Mouse (Mus musculus) gastrocnemius, postnatal 10 days (tissue): ENCODE results near the gene Nfkbib. TPM values are rescaled to one million over a fixed set of nuclear protein-coding genes. Genes with fewer than 3 reads are reported as not detected.

Experiments used
- DNase-seq: peaks from one replicate; pipeline ENCODE4 v3.0.0; 2021; ENCODE audit warnings: mixed read lengths
- total RNA-seq, 2 experiments: library from RNA; stranded (reverse); gene quantifications; 2 replicates each; pipeline ENCODE4 v1.2.3; 2021

Nfkbib gene
- total RNA-seq, 2 experiments from 2014 or later: 17.4 to 18.2 TPM

- no peak for DNase-seq
These were observed 48.2 kb downstream of the Nfkbib start for GRCm38 (mm10) chr7:28719159-28719558.

- DNase-seq: no peak
These were observed 49.6 kb downstream of the Nfkbib start for GRCm38 (mm10) chr7:28717726-28718125.

GRCm38 (mm10) chr7:28716590-28717281 is 50.6 kb downstream of the Nfkbib start, which contains the start of gene Fbxo17:
TSS of gene Fbxo17 (plus strand) at chr7:28716804.
- peak; percentile 75 for DNase-seq

- DNase-seq: no peak
These were observed 51.7 kb downstream of the Nfkbib start for GRCm38 (mm10) chr7:28715598-28715997.

- no peak for DNase-seq
These were observed 52.6 kb downstream of the Nfkbib start for GRCm38 (mm10) chr7:28714667-28715066.

GRCm38 (mm10) chr7:28710962-28711361 is 56.4 kb downstream of the Nfkbib start:
- DNase-seq: no peak

GRCm38 (mm10) chr7:28709454-28709853 is 57.9 kb downstream of the Nfkbib start:
- DNase-seq: no peak

Other genes starting within 250 kb of the Nfkbib start
- gene Ifnl3, start 244.7 kb downstream of the Nfkbib start, total RNA-seq: not detected
- not detected for gene Sycn, start 226.6 kb downstream of the Nfkbib start, total RNA-seq
- not detected for gene Nccrp1, start 220.3 kb downstream of the Nfkbib start, total RNA-seq
- 10 to 100 TPM; 24.7 to 27.5 TPM for gene Samd4b, start 169.4 kb downstream of the Nfkbib start, total RNA-seq
- gene Pak4, start 169.3 kb downstream of the Nfkbib start, total RNA-seq: 1 to 10 TPM; 5.5 to 7.0 TPM
- not detected for gene Acp7, start 136.2 kb downstream of the Nfkbib start, total RNA-seq
- gene Fbxo27, start 74.7 kb downstream of the Nfkbib start, total RNA-seq: 1 to 10 TPM; 1.1 to 1.7 TPM
- gene Fbxo17, start 50.7 kb downstream of the Nfkbib start, total RNA-seq: 10 to 100 TPM; 12.2 to 13.5 TPM
- gene Mrps12, start 25.7 kb downstream of the Nfkbib start, total RNA-seq: 10 to 100 TPM; 40.2 to 46.5 TPM
- 10 to 100 TPM; 16.2 to 18.6 TPM for gene Sars2, start 25.5 kb downstream of the Nfkbib start, total RNA-seq
- gene Ccer2, start 11.3 kb downstream of the Nfkbib start, total RNA-seq: not detected
- 10 to 100 TPM; 78.5 to 80.4 TPM for gene Sirt2, start 777 bp downstream of the Nfkbib start, total RNA-seq
- gene Rinl, start 21.5 kb upstream of the Nfkbib start, total RNA-seq: 1 to 10 TPM in 1 of 2 experiments, under 1 TPM in 1; 0.63 to 1.7 TPM
- gene Hnrnpl, start 41.0 kb upstream of the Nfkbib start, total RNA-seq: 100 to 1,000 TPM; 244 to 291 TPM
- 100 to 1,000 TPM; 182 to 227 TPM for gene Ech1, start 57.7 kb upstream of the Nfkbib start, total RNA-seq
- 1 to 10 TPM; 3.7 to 7.4 TPM for gene Lgals4, start 66.3 kb upstream of the Nfkbib start, total RNA-seq
- under 1 TPM in 1 of 2 experiments, not detected in 1; 0.56 TPM for gene Lgals7, start 96.3 kb upstream of the Nfkbib start, total RNA-seq
- under 1 TPM; 0.23 to 0.27 TPM for gene Capn12, start 113.9 kb upstream of the Nfkbib start, total RNA-seq
- gene Actn4, start 194.8 kb upstream of the Nfkbib start, total RNA-seq: 100 to 1,000 TPM in 1 of 2 experiments, 10 to 100 TPM in 1; 90.2 to 120 TPM
- 100 to 1,000 TPM; 169 to 174 TPM for gene Eif3k, start 214.4 kb upstream of the Nfkbib start, total RNA-seq
- gene Map4k1, start 214.5 kb upstream of the Nfkbib start, total RNA-seq: under 1 TPM; 0.66 to 0.93 TPM